Mouse (Mus musculus) kidney, embryonic 16.5 days (tissue): Measurements from ENCODE around the gene Cry2. TPM values are rescaled to one million over a fixed set of nuclear protein-coding genes. Genes with fewer than 3 reads are reported as not detected.
A peak's percentile ranks its signal among the peaks of the same experiment; 100 is the strongest.

Source experiments
- ATAC-seq: fragments of 200-750 bp; cut with Nextera tagmentation; 2 replicates; pipeline ENCODE4 v1.8.0; 2017; ENCODE audit warnings: moderate TSS enrichment; ENCODE audit not compliant: low FRiP score, low TSS enrichment
- H3K27ac ChIP-seq: fragments of 300-500 bp; sonication (generic); 2 replicates; pipeline ENCODE4 v1.5.1; 2014; ENCODE audit warnings: low read length
- H3K27me3 ChIP-seq: fragments of 300-500 bp; sonication (generic); 2 replicates; pipeline ENCODE4 v1.6.1; 2014; ENCODE audit warnings: low read length, control low read depth, mixed read lengths; ENCODE audit not compliant: insufficient read depth
- H3K36me3 ChIP-seq: fragments of 300-500 bp; sonication (generic); 2 replicates; pipeline ENCODE4 v1.6.1; 2014; ENCODE audit warnings: low read length, control low read depth, mixed read lengths; ENCODE audit not compliant: insufficient read depth
- H3K4me1 ChIP-seq: fragments of 300-500 bp; sonication (generic); 2 replicates; pipeline ENCODE4 v1.6.1; 2014; ENCODE audit warnings: low read length, control low read depth, mixed read lengths; ENCODE audit not compliant: insufficient read depth
- H3K4me2 ChIP-seq: fragments of 300-500 bp; sonication (generic); replicated peaks from 2 replicates; pipeline ENCODE4 v1.6.1; 2014; ENCODE audit warnings: low read depth, low read length
- H3K4me3 ChIP-seq: fragments of 300-500 bp; sonication (generic); 2 replicates; pipeline ENCODE4 v1.5.1; 2014; ENCODE audit warnings: mild to moderate bottlenecking, low read length
- H3K9ac ChIP-seq: fragments of 300-500 bp; sonication (generic); replicated peaks from 2 replicates; pipeline ENCODE4 v1.6.1; 2014; ENCODE audit warnings: low read length
- H3K9me3 ChIP-seq: fragments of 300-500 bp; sonication (generic); 2 replicates; pipeline ENCODE4 v1.6.1; 2016; ENCODE audit warnings: low read length, control low read depth
- WGBS: fragments of 180-500 bp; shearing (Covaris S2); extraction: QIAGEN DNeasy Blood & Tissue Kit; methylation state at CpG from one replicate; pipeline ENCODE4 v1.1.7; 2014; 5-methylcytosine and 5-hydroxymethylcytosine counted together
- polyA plus RNA-seq: library from polyadenylated mRNA; unstranded; fragments of >200 nt; fragmentation: Nextera tagmentation; extraction: Ambion mirVana; gene quantifications from 2 replicates; pipeline ENCODE4 v1.2.1, GENCODE M21; 2015

Cry2 gene
- polyA plus RNA-seq, 1 experiment from 2014 or later = 21.7 TPM

GRCm38 (mm10) chr2:92435023-92435422, 1.2 kb upstream of the Cry2 start:
- Histone ChIP-seq H3K9me3 (peaks cover 6% of the 10 kb centered on the region), H3K4me3 (no peak overlapping the region), H3K4me1 (peaks cover 28% of the 10 kb centered on the region), H3K36me3 (no peaks in the 10 kb centered on the region), H3K9ac (no peak overlapping the region), H3K4me2 (peak overlapping the region; percentile 67; the same call in 1 of the 2 replicates), H3K27ac (no peak overlapping the region), H3K27me3 (no peaks in the 10 kb centered on the region)
- 42% methylated on average over 6 of the region's 6 CpGs for WGBS
- no peak for ATAC-seq

GRCm38 (mm10) chr2:92434375-92434745, 517 bp upstream of the Cry2 start:
- Histone ChIP-seq H3K9ac (peak overlapping the region; percentile 44), H3K36me3 (0 out of 2 replicates have a peak, but pooled peaks cover 2% of the 10 kb centered on the region), H3K9me3 (peaks cover 6% of the 10 kb centered on the region), H3K27ac (no peak overlapping the region), H3K4me3 (peak overlapping the region; percentile 88), H3K4me2 (peak overlapping the region; percentile 67), H3K27me3 (no peaks in the 10 kb centered on the region), H3K4me1 (peaks cover 34% of the 10 kb centered on the region)
- ATAC-seq = no peak
- WGBS = 7% methylated on average over 12 of the region's 12 CpGs

- WGBS = 37% methylated on average over 17 of the region's 17 CpGs
- peak overlapping the region; percentile 65 for H3K27ac ChIP-seq
- H3K4me1 ChIP-seq = peaks cover 49% of the 10 kb centered on the region
- no peak for ATAC-seq
- H3K4me2 ChIP-seq = peak overlapping the region; percentile 88
- peaks cover 6% of the 10 kb centered on the region for H3K9me3 ChIP-seq
- no peaks in the 10 kb centered on the region for H3K27me3 ChIP-seq
- H3K4me3 ChIP-seq = peak overlapping the region; percentile 88
- peak overlapping the region; percentile 93 for H3K9ac ChIP-seq
- H3K36me3 ChIP-seq = 0 out of 2 replicates have a peak, but pooled peaks cover 3% of the 10 kb centered on the region
These were observed 1.2 kb downstream of the Cry2 start for GRCm38 (mm10) chr2:92432299-92433295.

GRCm38 (mm10) chr2:92431611-92432179, 2.1 kb downstream of the Cry2 start:
- H3K27me3 ChIP-seq = no peaks in the 10 kb centered on the region
- peak overlapping the region; percentile 65 for H3K27ac ChIP-seq
- peaks cover 54% of the 10 kb centered on the region for H3K4me1 ChIP-seq
- H3K36me3 ChIP-seq = 0 out of 2 replicates have a peak, but pooled peaks cover 3% of the 10 kb centered on the region
- no peak for ATAC-seq
- 32% methylated on average over 11 of the region's 11 CpGs for WGBS
- peak overlapping the region; percentile 88 for H3K4me2 ChIP-seq
- peak overlapping the region; percentile 88 for H3K4me3 ChIP-seq
- H3K9ac ChIP-seq = peak overlapping the region; percentile 47
- H3K9me3 ChIP-seq = peaks cover 6% of the 10 kb centered on the region

GRCm38 (mm10) chr2:92430723-92431541, 2.9 kb downstream of the Cry2 start:
- Histone ChIP-seq H3K4me2 (peak overlapping the region; percentile 88), H3K36me3 (peaks cover 5% of the 10 kb centered on the region), H3K9me3 (no peaks in the 10 kb centered on the region), H3K27ac (peak overlapping the region; percentile 65), H3K27me3 (no peaks in the 10 kb centered on the region), H3K4me3 (peak overlapping the region; percentile 88), H3K9ac (peak overlapping the region; percentile 47), H3K4me1 (peaks cover 54% of the 10 kb centered on the region)
- peak; percentile 39 for ATAC-seq
- 48% methylated on average over 21 of the region's 21 CpGs for whole genome bisulfite sequencing

GRCm38 (mm10) chr2:92430089-92430488, 3.8 kb downstream of the Cry2 start:
- WGBS = 73% methylated on average over 2 of the region's 2 CpGs
- peaks cover 58% of the 10 kb centered on the region for H3K4me1 ChIP-seq

GRCm38 (mm10) chr2:92427882-92428281, 6.0 kb downstream of the Cry2 start:
- 48% methylated on average over 6 of the region's 6 CpGs for WGBS
- Histone ChIP-seq H3K36me3 (peaks cover 29% of the 10 kb centered on the region), H3K9ac (no peak overlapping the region), H3K27me3 (no peaks in the 10 kb centered on the region), H3K4me2 (no peak overlapping the region), H3K9me3 (no peaks in the 10 kb centered on the region), H3K4me1 (peaks cover 53% of the 10 kb centered on the region), H3K4me3 (no peak overlapping the region), H3K27ac (peak overlapping the region; percentile 37; the same call in 1 of the 2 replicates)
- peak; percentile 64 for ATAC-seq

More at GRCm38 (mm10) chr2:92430089-92430488, 3.8 kb downstream of the Cry2 start:
- H3K4me3 ChIP-seq = no peak overlapping the region
- no peak overlapping the region for H3K27ac ChIP-seq
- 0 out of 2 replicates have a peak overlapping the region, but pooled peaks have one; percentile 22 for H3K9ac ChIP-seq
- peaks cover 13% of the 10 kb centered on the region for H3K36me3 ChIP-seq
- no peak for ATAC-seq
- no peaks in the 10 kb centered on the region for H3K27me3 ChIP-seq
- H3K4me2 ChIP-seq = no peak overlapping the region
- no peaks in the 10 kb centered on the region for H3K9me3 ChIP-seq

GRCm38 (mm10) chr2:92426426-92426825, 7.4 kb downstream of the Cry2 start:
- peaks cover 42% of the 10 kb centered on the region for H3K36me3 ChIP-seq
- H3K27ac ChIP-seq = peak overlapping the region; percentile 50; the same call in 1 of the 2 replicates
- no peak overlapping the region for H3K4me3 ChIP-seq
- H3K27me3 ChIP-seq = no peaks in the 10 kb centered on the region
- no peaks in the 10 kb centered on the region for H3K9me3 ChIP-seq
- 72% methylated on average over 3 of the region's 3 CpGs for WGBS
- peaks cover 38% of the 10 kb centered on the region for H3K4me1 ChIP-seq
- ATAC-seq = no peak
- no peak overlapping the region for H3K4me2 ChIP-seq
- no peak overlapping the region for H3K9ac ChIP-seq

GRCm38 (mm10) chr2:92425366-92425765, 8.5 kb downstream of the Cry2 start:
- H3K27ac ChIP-seq = peak overlapping the region; percentile 43; the same call in 1 of the 2 replicates
- H3K9me3 ChIP-seq = no peaks in the 10 kb centered on the region
- no peak for ATAC-seq
- H3K27me3 ChIP-seq = no peaks in the 10 kb centered on the region
- H3K4me2 ChIP-seq = no peak overlapping the region
- peaks cover 31% of the 10 kb centered on the region; the same call in 1 of the 2 replicates for H3K4me1 ChIP-seq
- no peak overlapping the region for H3K9ac ChIP-seq
- H3K4me3 ChIP-seq = no peak overlapping the region
- peaks cover 52% of the 10 kb centered on the region for H3K36me3 ChIP-seq
- 93% methylated on average over 4 of the region's 4 CpGs for WGBS
